Mouse (Mus musculus): ENCODE data around the gene Usp6nl. TPM values are rescaled to one million over a fixed set of nuclear protein-coding genes. Genes with fewer than 3 reads are reported as not detected.

Usp6nl gene
- total RNA-seq, 2 experiments from 2014 or later = 18.0 to 26.6 TPM

GRCm38 (mm10) chr2:6459282-6460047 is 137.0 kb downstream of the Usp6nl start:
- ATAC-seq (replicated peaks; ENCODE audit: low FRiP score, poor library complexity, severe bottlenecking) = no peak

- ATAC-seq (replicated peaks; ENCODE audit: low FRiP score, poor library complexity, severe bottlenecking) = no peak
These were observed 139.8 kb downstream of the Usp6nl start for GRCm38 (mm10) chr2:6462306-6462705.

GRCm38 (mm10) chr2:6463772-6464661 is 141.6 kb downstream of the Usp6nl start:
- ATAC-seq (replicated peaks; ENCODE audit: low FRiP score, poor library complexity, severe bottlenecking) = no peak

- ATAC-seq (replicated peaks; ENCODE audit: low FRiP score, poor library complexity, severe bottlenecking) = no peak
These were observed 143.9 kb downstream of the Usp6nl start for GRCm38 (mm10) chr2:6466396-6466795.

GRCm38 (mm10) chr2:6467318-6467717 is 144.9 kb downstream of the Usp6nl start:
- no peak for ATAC-seq (replicated peaks; ENCODE audit: low FRiP score, poor library complexity, severe bottlenecking)

GRCm38 (mm10) chr2:6469164-6469563 is 146.7 kb downstream of the Usp6nl start:
- ATAC-seq (replicated peaks; ENCODE audit: low FRiP score, poor library complexity, severe bottlenecking) = peak; percentile 55; the same call in 1 of the 2 replicates

- no peak for ATAC-seq (replicated peaks; ENCODE audit: low FRiP score, poor library complexity, severe bottlenecking)
These were observed 148.7 kb downstream of the Usp6nl start for GRCm38 (mm10) chr2:6471110-6471611.

GRCm38 (mm10) chr2:6473829-6474228 is 151.4 kb downstream of the Usp6nl start:
- ATAC-seq (replicated peaks; ENCODE audit: low FRiP score, poor library complexity, severe bottlenecking) = no peak

GRCm38 (mm10) chr2:6477884-6478283 is 155.4 kb downstream of the Usp6nl start:
- no peak for ATAC-seq (replicated peaks; ENCODE audit: low FRiP score, poor library complexity, severe bottlenecking)

GRCm38 (mm10) chr2:6478361-6478965 is 156.0 kb downstream of the Usp6nl start:
- ATAC-seq (replicated peaks; ENCODE audit: low FRiP score, poor library complexity, severe bottlenecking) = no peak

GRCm38 (mm10) chr2:6478966-6479391 is 156.5 kb downstream of the Usp6nl start:
- ATAC-seq (replicated peaks; ENCODE audit: low FRiP score, poor library complexity, severe bottlenecking) = no peak

GRCm38 (mm10) chr2:6479620-6480019 is 157.2 kb downstream of the Usp6nl start:
- no peak for ATAC-seq (replicated peaks; ENCODE audit: low FRiP score, poor library complexity, severe bottlenecking)

GRCm38 (mm10) chr2:6481966-6482365 is 159.5 kb downstream of the Usp6nl start:
- ATAC-seq (replicated peaks; ENCODE audit: low FRiP score, poor library complexity, severe bottlenecking) = no peak

- ATAC-seq (replicated peaks; ENCODE audit: low FRiP score, poor library complexity, severe bottlenecking) = no peak
These were observed 159.9 kb downstream of the Usp6nl start for GRCm38 (mm10) chr2:6482411-6482810.

GRCm38 (mm10) chr2:6483081-6483992 is 160.9 kb downstream of the Usp6nl start:
- ATAC-seq (replicated peaks; ENCODE audit: low FRiP score, poor library complexity, severe bottlenecking) = no peak

GRCm38 (mm10) chr2:6484179-6484578 is 161.7 kb downstream of the Usp6nl start:
- no peak for ATAC-seq (replicated peaks; ENCODE audit: low FRiP score, poor library complexity, severe bottlenecking)

GRCm38 (mm10) chr2:6487566-6488488 is 165.4 kb downstream of the Usp6nl start:
- no peak for ATAC-seq (replicated peaks; ENCODE audit: low FRiP score, poor library complexity, severe bottlenecking)

GRCm38 (mm10) chr2:6488489-6489056 is 166.1 kb downstream of the Usp6nl start:
- ATAC-seq (replicated peaks; ENCODE audit: low FRiP score, poor library complexity, severe bottlenecking) = no peak
